Comparison of ENCODE assay signal across 8 mouse cellular contexts in the genomic region with DNA sequence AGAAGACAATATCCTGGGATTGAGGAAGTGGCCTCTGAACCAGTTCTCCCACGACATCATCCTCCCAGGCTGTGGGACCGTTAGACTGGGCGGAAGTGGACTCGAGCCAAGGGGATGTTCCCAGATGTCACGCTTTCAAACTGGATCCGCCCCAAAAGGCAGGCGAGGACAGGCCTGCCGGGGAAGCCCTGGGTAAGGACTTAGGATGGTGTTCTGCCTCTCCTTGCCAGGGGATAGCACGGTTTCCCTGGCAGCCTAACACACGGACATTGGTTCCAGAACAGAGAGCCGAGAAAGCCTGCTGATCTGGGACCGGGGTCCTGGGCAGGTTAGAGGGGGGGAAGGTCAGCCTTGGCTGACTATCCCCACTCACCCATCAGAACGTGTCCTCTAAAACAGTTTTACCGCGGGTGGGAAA. TPM values are rescaled to one million over a fixed set of nuclear protein-coding genes. Genes with fewer than 3 reads are reported as not detected.
DNase-seq lines count a peak whose midpoint lies in the region; ATAC-seq and TF ChIP-seq lines count a peak whose summit lies in the region.

No protein-coding gene starts in this region.

- H3K27ac ChIP-seq in cerebellum, adult 2 months (ENCODE audit: insufficient read depth, low read length): peak overlapping the region; percentile 73
- peak overlapping the region; percentile 97 for H3K27ac ChIP-seq in forebrain, postnatal 0 days (ENCODE audit: low read depth, low read length)
- peak overlapping the region; percentile 97 for H3K27ac ChIP-seq in lung, embryonic 14.5 days (ENCODE audit: low read depth)
- peak overlapping the region; percentile 99 for H3K27ac ChIP-seq in neural tube, embryonic 13.5 days (replicated peaks)

- H3K27me3 ChIP-seq in cerebellum, adult 2 months (ENCODE audit: control insufficient read depth, insufficient read depth, low read length): no peaks in the 10 kb centered on the region
- H3K27me3 ChIP-seq in forebrain, postnatal 0 days (ENCODE audit: insufficient read depth, low read length): no peaks in the 10 kb centered on the region
- no peaks in the 10 kb centered on the region for H3K27me3 ChIP-seq in lung, embryonic 14.5 days (ENCODE audit: insufficient read depth, low read length)
- no peaks in the 10 kb centered on the region for H3K27me3 ChIP-seq in neural tube, embryonic 13.5 days

- ATAC-seq in forebrain, postnatal 0 days: peak; percentile 1; the same call in 1 of the 2 replicates
- ATAC-seq in lung, embryonic 14.5 days (ENCODE audit: insufficient read depth): peak; percentile 20
- no peak for ATAC-seq in neural tube, embryonic 13.5 days (ENCODE audit: low read depth)

- no peak for TF ChIP-seq POLR2A in cerebellum, adult 2 months (IDR thresholded peaks at IDR 0.05; ENCODE audit: borderline replicate concordance, insufficient read depth, low read length)

- H3K9me3 ChIP-seq in forebrain, postnatal 0 days (ENCODE audit: low read length): no peaks in the 10 kb centered on the region
- no peaks in the 10 kb centered on the region for H3K9me3 ChIP-seq in lung, embryonic 14.5 days (ENCODE audit: low read depth, low read length)
- no peaks in the 10 kb centered on the region for H3K9me3 ChIP-seq in neural tube, embryonic 13.5 days

- peak overlapping the region; percentile 72 for H3K4me3 ChIP-seq in cerebellum, adult 2 months (replicated peaks; ENCODE audit: insufficient read depth, low read depth, low read length)
- H3K4me3 ChIP-seq in forebrain, postnatal 0 days (ENCODE audit: low read depth, low read length): peak overlapping the region; percentile 92
- H3K4me3 ChIP-seq in lung, embryonic 14.5 days (ENCODE audit: low read depth, low read length): peak overlapping the region; percentile 91
- peak overlapping the region; percentile 98 for H3K4me3 ChIP-seq in neural tube, embryonic 13.5 days

- peak; percentile 91 for DNase-seq in MN1 (ENCODE audit: low spot score)
- DNase-seq in cerebellum, adult 2 months: peak; percentile 69 to 72
- peak; percentile 76 for DNase-seq in forebrain, postnatal 0 days
- DNase-seq in heart, postnatal 4 days: peak; percentile 94
- DNase-seq in layer of hippocampus, adult 9-11 months: peak; percentile 88
- DNase-seq in lung, embryonic 14.5 days: peak; percentile 96
- DNase-seq in yolk sac, embryonic 10.5 days (ENCODE audit: low spot score): peak; percentile 27

- WGBS in cerebellum, adult 2 months: under 1% methylated on average over 15 of the region's 15 CpGs
- WGBS in forebrain, postnatal 0 days: 1% methylated on average over 15 of the region's 15 CpGs
- under 1% methylated on average over 15 of the region's 15 CpGs for WGBS in lung, embryonic 14.5 days
- WGBS in neural tube, embryonic 13.5 days: 3% methylated on average over 15 of the region's 15 CpGs

- H3K4me2 ChIP-seq in forebrain, postnatal 0 days (ENCODE audit: low read depth): peak overlapping the region; percentile 94
- H3K4me2 ChIP-seq in lung, embryonic 14.5 days: peak overlapping the region; percentile 96
- peak overlapping the region; percentile 100 for H3K4me2 ChIP-seq in neural tube, embryonic 13.5 days

- peaks cover 16% of the 10 kb centered on the region for H3K36me3 ChIP-seq in forebrain, postnatal 0 days (ENCODE audit: insufficient read depth)
- peaks cover 29% of the 10 kb centered on the region for H3K36me3 ChIP-seq in lung, embryonic 14.5 days (ENCODE audit: insufficient read depth)
- peaks cover 9% of the 10 kb centered on the region; the same call in 1 of the 2 replicates for H3K36me3 ChIP-seq in neural tube, embryonic 13.5 days

- peaks cover 14% of the 10 kb centered on the region for H3K4me1 ChIP-seq in cerebellum, adult 2 months (ENCODE audit: control insufficient read depth, insufficient read depth, low read length)
- H3K4me1 ChIP-seq in forebrain, postnatal 0 days (ENCODE audit: insufficient read depth): peaks cover 42% of the 10 kb centered on the region
- H3K4me1 ChIP-seq in lung, embryonic 14.5 days (ENCODE audit: insufficient read depth): peaks cover 45% of the 10 kb centered on the region
- peaks cover 68% of the 10 kb centered on the region for H3K4me1 ChIP-seq in neural tube, embryonic 13.5 days (replicated peaks)

- no peak for TF ChIP-seq CTCF in cerebellum, adult 2 months (IDR thresholded peaks at IDR 0.05; ENCODE audit: borderline replicate concordance, insufficient read depth, low read depth, low read length)
- TF ChIP-seq CTCF in forebrain, postnatal 0 days (IDR thresholded peaks at IDR 0.05; ENCODE audit: low read depth): no peak
- TF ChIP-seq CTCF in lung, embryonic 14.5 days (IDR thresholded peaks at IDR 0.05; ENCODE audit: low read depth): no peak

- peak overlapping the region; percentile 94 for H3K9ac ChIP-seq in forebrain, postnatal 0 days
- H3K9ac ChIP-seq in lung, embryonic 14.5 days: peak overlapping the region; percentile 95
- peak overlapping the region; percentile 100 for H3K9ac ChIP-seq in neural tube, embryonic 13.5 days

RNA-seq across cellular contexts. Expression of a gene that starts 1.4 kb away (rescaled TPM):
- polyA plus RNA-seq in cerebellum, adult 2 months (2012; rRNA removed): 38.3 and 50.1 TPM in 2 replicates
- 80.5 and 93.7 TPM in 2 replicates for total RNA-seq in forebrain, postnatal 0 days (2014; rRNA removed)
- polyA plus RNA-seq in forebrain, postnatal 0 days (2015; fragmentation: Nextera tagmentation; extraction: Ambion mirVana): 3.1 and 3.9 TPM in 2 replicates
- 10 to 100 TPM; 36.9 to 39.8 TPM for total RNA-seq in heart, postnatal 4 days (2021)
- 8.6 and 8.9 TPM in 2 replicates for polyA plus RNA-seq in lung, embryonic 14.5 days (2014; fragmentation: Nextera tagmentation; extraction: Ambion mirVana)
- 4.5 and 5.9 TPM in 2 replicates for polyA plus RNA-seq in neural tube, embryonic 13.5 days (2015; fragmentation: Nextera tagmentation; extraction: Ambion mirVana)

RNA-seq across cellular contexts. Expression of a gene that starts 9.2 kb away (rescaled TPM):
- 6.0 and 7.1 TPM in 2 replicates for polyA plus RNA-seq in cerebellum, adult 2 months (2012; rRNA removed)
- not detected in 2 replicates for total RNA-seq in forebrain, postnatal 0 days (2014; rRNA removed)
- not detected in 2 replicates for polyA plus RNA-seq in forebrain, postnatal 0 days (2015; fragmentation: Nextera tagmentation; extraction: Ambion mirVana)
- not detected for total RNA-seq in heart, postnatal 4 days (2021)
- not detected in 2 replicates for polyA plus RNA-seq in lung, embryonic 14.5 days (2014; fragmentation: Nextera tagmentation; extraction: Ambion mirVana)
- not detected in 2 replicates for polyA plus RNA-seq in neural tube, embryonic 13.5 days (2015; fragmentation: Nextera tagmentation; extraction: Ambion mirVana)

RNA-seq across cellular contexts. Expression of a gene that starts 57.4 kb away (rescaled TPM):
- polyA plus RNA-seq in cerebellum, adult 2 months (2012; rRNA removed): 22.4 and 22.6 TPM in 2 replicates
- 11.3 and 18.5 TPM in 2 replicates for total RNA-seq in forebrain, postnatal 0 days (2014; rRNA removed)
- 6.6 and 8.0 TPM in 2 replicates for polyA plus RNA-seq in forebrain, postnatal 0 days (2015; fragmentation: Nextera tagmentation; extraction: Ambion mirVana)
- 10 to 100 TPM; 21.8 to 22.9 TPM for total RNA-seq in heart, postnatal 4 days (2021)
- polyA plus RNA-seq in lung, embryonic 14.5 days (2014; fragmentation: Nextera tagmentation; extraction: Ambion mirVana): 36.2 and 37.0 TPM in 2 replicates
- 12.0 and 12.9 TPM in 2 replicates for polyA plus RNA-seq in neural tube, embryonic 13.5 days (2015; fragmentation: Nextera tagmentation; extraction: Ambion mirVana)

Comparison
In these comparisons a context has a peak if more than half of its experiments do, and no peak if none do; other contexts are left out.
1. DNase-seq: peak in every context shown above with its lines; median percentile 96 in lung, embryonic 14.5 days; 94 in heart, postnatal 4 days; 91 in MN1; 88 in layer of hippocampus, adult 9-11 months; 76 in forebrain, postnatal 0 days; 70 in cerebellum, adult 2 months; 27 in yolk sac, embryonic 10.5 days.